Mouse (Mus musculus) B cell, adult 2 months (primary cell): ENCODE measurements around the gene Gm28043.
"Not testable (repeated sequence)": the region's sequence is repeated elsewhere in the genome, so short reads cannot be mapped to it uniquely, and the experiment has no call there.

ENCODE experiments used
- DNase-seq, 2 experiments: peaks; one replicate each; pipeline ENCODE4 v3.0.0; 2022

Gene Gm28043

GRCm38 (mm10) chr17:29682261-29682660, 67.6 kb downstream of the Gm28043 start:
- no peak for DNase-seq

- no peak for DNase-seq
These were observed 68.5 kb downstream of the Gm28043 start for GRCm38 (mm10) chr17:29683127-29683526.

- DNase-seq: no peak
These were observed 69.6 kb downstream of the Gm28043 start for GRCm38 (mm10) chr17:29684275-29684674.

GRCm38 (mm10) chr17:29686771-29687170, 72.1 kb downstream of the Gm28043 start:
- DNase-seq: no peak

- no peak for DNase-seq
These were observed 72.7 kb downstream of the Gm28043 start for GRCm38 (mm10) chr17:29687373-29687772.

GRCm38 (mm10) chr17:29688610-29689009, 73.9 kb downstream of the Gm28043 start:
- no peak for DNase-seq

GRCm38 (mm10) chr17:29690257-29690656, 75.6 kb downstream of the Gm28043 start:
- DNase-seq: no peak

GRCm38 (mm10) chr17:29692827-29693226, 78.2 kb downstream of the Gm28043 start:
- no peak for DNase-seq

- DNase-seq: no peak
These were observed 78.9 kb downstream of the Gm28043 start for GRCm38 (mm10) chr17:29693571-29693970.

- DNase-seq: no peak
These were observed 79.8 kb downstream of the Gm28043 start for GRCm38 (mm10) chr17:29694516-29694915.

GRCm38 (mm10) chr17:29696940-29697339, 82.3 kb downstream of the Gm28043 start:
- no peak for DNase-seq

GRCm38 (mm10) chr17:29698421-29698820, 83.7 kb downstream of the Gm28043 start:
- no peak for DNase-seq

GRCm38 (mm10) chr17:29700573-29700972, 85.9 kb downstream of the Gm28043 start:
- DNase-seq: no peak

GRCm38 (mm10) chr17:29702938-29703710, 88.4 kb downstream of the Gm28043 start:
- no peak for DNase-seq

GRCm38 (mm10) chr17:29704781-29705180, 90.1 kb downstream of the Gm28043 start:
- peak; percentile 77 to 78 for DNase-seq

GRCm38 (mm10) chr17:29705881-29706280, 91.2 kb downstream of the Gm28043 start:
- no peak for DNase-seq

GRCm38 (mm10) chr17:29706981-29707545, 92.4 kb downstream of the Gm28043 start:
- no peak for DNase-seq

GRCm38 (mm10) chr17:29708783-29709182, 94.1 kb downstream of the Gm28043 start:
- DNase-seq: no peak

GRCm38 (mm10) chr17:29710562-29711044, 95.9 kb downstream of the Gm28043 start:
- no peak for DNase-seq

GRCm38 (mm10) chr17:29711076-29711744, 96.5 kb downstream of the Gm28043 start:
- no peak for DNase-seq

- DNase-seq: peak; percentile 31 to 35
These were observed 97.2 kb downstream of the Gm28043 start for GRCm38 (mm10) chr17:29711745-29712431.

GRCm38 (mm10) chr17:29712565-29712964, 97.9 kb downstream of the Gm28043 start:
- no peak for DNase-seq

GRCm38 (mm10) chr17:29713734-29714133, 99.1 kb downstream of the Gm28043 start:
- not testable (repeated sequence) for DNase-seq
